Mouse (Mus musculus) CH12.LX (cell line): Measurements from ENCODE around the gene Cdh13. TPM values are rescaled to one million over a fixed set of nuclear protein-coding genes. Genes with fewer than 3 reads are reported as not detected.

Source experiments
- DNase-seq: peaks from one replicate; pipeline ENCODE4 v3.0.0-alpha.2; 2013; ENCODE audit errors: extremely low read depth
- H3K27ac ChIP-seq: 2 replicates; pipeline ENCODE4 v1.5.1; 2012; ENCODE audit warnings: low read depth, mild to moderate bottlenecking, control low read depth, moderate library complexity; ENCODE audit not compliant: insufficient read depth
- H3K27me3 ChIP-seq: replicated peaks from 2 replicates; pipeline ENCODE3; 2012; ENCODE audit warnings: inconsistent platforms
- H3K36me3 ChIP-seq, 2 experiments: replicated peaks in 1 of 2; 2 replicates each; pipeline versions ENCODE3 to v1.6.1; 2012; ENCODE audit warnings: inconsistent platforms in 1 of 2, low read length in 1 of 2, mild to moderate bottlenecking in 1 of 2, mixed read lengths in 1 of 2, moderate library complexity in 1 of 2; ENCODE audit not compliant: control insufficient read depth in 1 of 2, insufficient read depth in 1 of 2
- H3K4me1 ChIP-seq, 2 experiments: 2 replicates each; pipeline ENCODE4 v1.6.1; 2012; ENCODE audit warnings: inconsistent platforms in 1 of 2, moderate library complexity in 1 of 2; ENCODE audit not compliant: insufficient read depth in 2 of 2, control insufficient read depth in 1 of 2
- H3K4me2 ChIP-seq: 2 replicates; pipeline ENCODE4 v1.6.1; 2012; ENCODE audit warnings: low read depth, mild to moderate bottlenecking, control low read depth; ENCODE audit not compliant: poor library complexity, insufficient read depth, severe bottlenecking
- H3K4me3 ChIP-seq, 3 experiments: fragments of 150-350 bp in 1 of 3; sonication (generic) in 1 of 3; replicated peaks in 1 of 3; 2 replicates each; pipeline versions ENCODE3 to v1.5.1; 2011 to 2012; ENCODE audit warnings: low read depth in 2 of 3, low read length in 2 of 3, mild to moderate bottlenecking in 2 of 3, moderate library complexity in 2 of 3, control low read depth in 1 of 3, improper control_type of control experiment in 1 of 3, inconsistent platforms in 1 of 3, mixed read lengths in 1 of 3; ENCODE audit not compliant: poor library complexity in 1 of 3
- H3K79me2 ChIP-seq: replicated peaks from 2 replicates; pipeline ENCODE4 v1.6.1; 2012; ENCODE audit warnings: mild to moderate bottlenecking, moderate library complexity; ENCODE audit not compliant: control insufficient read depth, poor library complexity, insufficient read depth, severe bottlenecking; ENCODE audit errors: extremely low read depth
- H3K9ac ChIP-seq: 2 replicates; pipeline ENCODE4 v1.6.1; 2012; ENCODE audit warnings: low read depth, mild to moderate bottlenecking, control low read depth, moderate library complexity; ENCODE audit not compliant: insufficient read depth
- H3K9me3 ChIP-seq: replicated peaks from 2 replicates; pipeline ENCODE3; 2012; ENCODE audit warnings: low read length, inconsistent platforms, mixed read lengths
- CHD1 ChIP-seq: IDR thresholded peaks from 2 replicates; pipeline ENCODE4 v1.6.1; 2012; ENCODE audit warnings: low read depth, low read length, improper control_type of control experiment, inconsistent platforms
- CHD2 ChIP-seq: IDR thresholded peaks from 2 replicates; pipeline ENCODE4 v1.6.1; 2011; ENCODE audit warnings: low read length, improper control_type of control experiment
- E2F4 ChIP-seq: IDR thresholded peaks from 2 replicates; pipeline ENCODE4 v1.6.1; 2011; ENCODE audit warnings: low read depth, low read length, improper control_type of control experiment; ENCODE audit not compliant: insufficient replicate concordance
- ETS1 ChIP-seq: conservative IDR thresholded peaks from 2 replicates; pipeline ENCODE4 v1.6.1; 2012; ENCODE audit warnings: low read depth, mild to moderate bottlenecking, inconsistent platforms, low read length, improper control_type of control experiment, moderate library complexity
- HCFC1 ChIP-seq: IDR thresholded peaks from 2 replicates; pipeline ENCODE4 v1.6.1; 2012; ENCODE audit warnings: low read depth, mild to moderate bottlenecking, inconsistent platforms, low read length, improper control_type of control experiment
- IRF4 ChIP-seq: IDR thresholded peaks from 2 replicates; pipeline ENCODE4 v1.6.1; 2014; ENCODE audit warnings: low read depth, mild to moderate bottlenecking, inconsistent platforms, low read length, improper control_type of control experiment
- JUN ChIP-seq: IDR thresholded peaks from 2 replicates; pipeline ENCODE4 v1.6.1; 2011; ENCODE audit warnings: low read depth, mild to moderate bottlenecking, low read length, improper control_type of control experiment, moderate library complexity; ENCODE audit not compliant: insufficient read depth
- MEF2A ChIP-seq: IDR thresholded peaks from 2 replicates; pipeline ENCODE4 v1.6.1; 2014; ENCODE audit warnings: low read depth, mild to moderate bottlenecking, inconsistent platforms, low read length, improper control_type of control experiment, borderline replicate concordance
- MXI1 ChIP-seq: IDR thresholded peaks from 2 replicates; pipeline ENCODE4 v1.6.1; 2011; ENCODE audit warnings: mild to moderate bottlenecking, low read depth, low read length, improper control_type of control experiment
- MYC ChIP-seq: IDR thresholded peaks from 2 replicates; pipeline ENCODE4 v1.6.1; 2011; ENCODE audit warnings: low read depth, mild to moderate bottlenecking, improper control_type of control experiment, low read length
- RCOR1 ChIP-seq: conservative IDR thresholded peaks from 2 replicates; pipeline ENCODE4 v1.6.1; 2012; ENCODE audit warnings: low read depth, mild to moderate bottlenecking, inconsistent platforms, low read length, improper control_type of control experiment
- SIN3A ChIP-seq: IDR thresholded peaks from 2 replicates; pipeline ENCODE4 v1.6.1; 2012; ENCODE audit warnings: low read length, improper control_type of control experiment, inconsistent platforms
- SMC3 ChIP-seq: IDR thresholded peaks from 2 replicates; pipeline ENCODE4 v1.6.1; 2011; ENCODE audit warnings: low read depth, low read length, improper control_type of control experiment
- USF1 ChIP-seq: IDR thresholded peaks from 2 replicates; pipeline ENCODE4 v1.6.1; 2014; ENCODE audit warnings: low read depth, mild to moderate bottlenecking, inconsistent platforms, low read length, improper control_type of control experiment
- ZC3H11A ChIP-seq: IDR thresholded peaks from 2 replicates; pipeline ENCODE4 v1.6.1; 2012; ENCODE audit warnings: low read depth, mild to moderate bottlenecking, inconsistent platforms, low read length, improper control_type of control experiment
- ZKSCAN1 ChIP-seq: IDR thresholded peaks from 2 replicates; pipeline ENCODE4 v1.6.1; 2012; ENCODE audit warnings: low read depth, inconsistent platforms, low read length, improper control_type of control experiment, borderline replicate concordance
- ZNF384 ChIP-seq: IDR thresholded peaks from 2 replicates; pipeline ENCODE4 v1.6.1; 2012; ENCODE audit warnings: low read depth, low read length, improper control_type of control experiment, inconsistent platforms
- dilution Hi-C: fragments of 300-500 bp; cut with MboI; formaldehyde crosslinking; loops from 2 replicates; pipeline ENCODE4 v1.14.3; 2020; ENCODE audit warnings: low sequenced_read_pairs; ENCODE audit not compliant: extremely low pct_unique_long_range_greater_than_20kb, extremely low pct_ligation_motif_present
- in situ Hi-C: fragments of 300-500 bp; cut with MboI; formaldehyde crosslinking; loops from 3 replicates; pipeline ENCODE4 v1.14.3; 2019; ENCODE audit warnings: low sequenced_read_pairs, low pct_ligation_motif_present, low pct_unique_long_range_greater_than_20kb, mixed read lengths
- polyA plus RNA-seq: library from polyadenylated mRNA; unstranded; fragments of >175 nt; gene quantifications from 2 replicates; pipeline ENCODE4 v1.2.1, GENCODE M21; 2012; ENCODE audit warnings: low read depth; ENCODE audit not compliant: insufficient read length
- total RNA-seq, 2 experiments: library from RNA; depleted of rRNA; stranded (reverse); fragments of 300-350 nt in 1 of 2; fragments of >200 nt in 1 of 2; gene quantifications; 2 replicates each; pipeline ENCODE4 v1.2.3; 2012 to 2014

The Cdh13 gene
- total and polyA plus RNA-seq, 3 experiments = not detected

- in situ Hi-C loops = no loop called here
- Histone ChIP-seq H3K9ac (no peak overlapping the region), H3K27me3 (no peaks in the 10 kb centered on the region), H3K4me2 (no peak overlapping the region), H3K4me1 (no peaks in the 10 kb centered on the region), H3K4me3 (no peak overlapping the region), H3K27ac (no peak overlapping the region), H3K9me3 (peaks cover 85% of the 10 kb centered on the region), H3K36me3 (no peaks in the 10 kb centered on the region), H3K79me2 (no peaks in the 10 kb centered on the region)
- dilution Hi-C loops = no loop called here
- TF ChIP-seq RCOR1 = no peak
- no peak for TF ChIP-seq ETS1
- TF ChIP-seq MYC = no peak
- TF ChIP-seq JUN = no peak
- TF ChIP-seq HCFC1 = no peak
- TF ChIP-seq ZC3H11A = no peak
- no peak for TF ChIP-seq CHD2
- no peak for TF ChIP-seq ZKSCAN1
- TF ChIP-seq MXI1 = no peak
- no peak for TF ChIP-seq E2F4
- DNase-seq = no peak
These were observed 844.3 kb downstream of the Cdh13 start for GRCm38 (mm10) chr8:119127841-119128240.

- peaks cover 86% of the 10 kb centered on the region for H3K9me3 ChIP-seq
- TF ChIP-seq MEF2A (no peak), MYC (no peak), IRF4 (no peak), SIN3A (no peak), USF1 (no peak), SMC3 (no peak), ZNF384 (no peak), CHD1 (no peak), ZKSCAN1 (no peak), CHD2 (no peak)
- dilution Hi-C loops (no loop called here), in situ Hi-C loops (no loop called here)
- no peak overlapping the region for H3K4me3 ChIP-seq
- H3K27ac ChIP-seq = no peak overlapping the region
- DNase-seq = no peak
- H3K27me3 ChIP-seq = no peaks in the 10 kb centered on the region
- no peak overlapping the region for H3K9ac ChIP-seq
- no peaks in the 10 kb centered on the region for H3K36me3 ChIP-seq
- H3K4me1 ChIP-seq = no peaks in the 10 kb centered on the region
- H3K4me2 ChIP-seq = no peak overlapping the region
- no peaks in the 10 kb centered on the region for H3K79me2 ChIP-seq
These were observed 844.7 kb downstream of the Cdh13 start for GRCm38 (mm10) chr8:119128266-119128665.
